Mouse (Mus musculus): ENCODE measurements at regions not wholly inside any gene's neighbourhood (a gene's known extent, or its start where the extent isn't known, plus 50 kb on each side); places are given as distances from the start of the nearest gene placed in this dataset.
A peak's percentile ranks its signal among the peaks of the same experiment; 100 is the strongest.

- no peak for DNase-seq (ENCODE audit: low read depth, low spot score)
These were observed 327.4 kb downstream of the H2al1j start for GRCm38 (mm10) chrX:11654976-11655375.

GRCm38 (mm10) chrX:11655466-11655865, 327.8 kb downstream of the H2al1j start:
- no peak for DNase-seq (ENCODE audit: low read depth, low spot score)

- no peak for DNase-seq (ENCODE audit: low read depth, low spot score)
These were observed 330.1 kb downstream of the H2al1j start for GRCm38 (mm10) chrX:11657606-11658254.

- DNase-seq (ENCODE audit: low read depth, low spot score): no peak
These were observed 335.7 kb downstream of the H2al1j start for GRCm38 (mm10) chrX:11663187-11663829.

GRCm38 (mm10) chrX:11664330-11665061, 336.9 kb downstream of the H2al1j start:
- DNase-seq (ENCODE audit: low read depth, low spot score): peak; percentile 44

GRCm38 (mm10) chrX:11665077-11665974, 337.7 kb downstream of the H2al1j start:
- DNase-seq (ENCODE audit: low read depth, low spot score): no peak

- DNase-seq (ENCODE audit: low read depth, low spot score): no peak
These were observed 338.9 kb downstream of the H2al1j start for GRCm38 (mm10) chrX:11666517-11666916.

GRCm38 (mm10) chrX:11671805-11672204, 344.2 kb downstream of the H2al1j start:
- no peak for DNase-seq (ENCODE audit: low read depth, low spot score)

GRCm38 (mm10) chrX:11678086-11678485, 350.5 kb downstream of the H2al1j start:
- DNase-seq (ENCODE audit: low read depth, low spot score): no peak

- DNase-seq (ENCODE audit: low read depth, low spot score): no peak
These were observed 353.7 kb downstream of the H2al1j start for GRCm38 (mm10) chrX:11681274-11681673.

GRCm38 (mm10) chrX:11689989-11690405, 362.4 kb downstream of the H2al1j start:
- no peak for DNase-seq (ENCODE audit: low read depth, low spot score)

- no peak for DNase-seq (ENCODE audit: low read depth, low spot score)
These were observed 362.8 kb downstream of the H2al1j start for GRCm38 (mm10) chrX:11690446-11690845.

- no peak for DNase-seq (ENCODE audit: low read depth, low spot score)
These were observed 363.4 kb downstream of the H2al1j start for GRCm38 (mm10) chrX:11691019-11691418.

GRCm38 (mm10) chrX:11696565-11696964, 368.9 kb downstream of the H2al1j start:
- no peak for DNase-seq (ENCODE audit: low read depth, low spot score)

- no peak for DNase-seq (ENCODE audit: low read depth, low spot score)
These were observed 373.5 kb downstream of the H2al1j start for GRCm38 (mm10) chrX:11701095-11701494.

- DNase-seq (ENCODE audit: low read depth, low spot score): no peak
These were observed 378.4 kb downstream of the H2al1j start for GRCm38 (mm10) chrX:11705851-11706557.

GRCm38 (mm10) chrX:11707330-11707729, 379.7 kb downstream of the H2al1j start:
- no peak for DNase-seq (ENCODE audit: low read depth, low spot score)

- DNase-seq (ENCODE audit: low read depth, low spot score): no peak
These were observed 380.7 kb downstream of the H2al1j start for GRCm38 (mm10) chrX:11708325-11708724.

GRCm38 (mm10) chrX:11709326-11709725, 381.7 kb downstream of the H2al1j start:
- no peak for DNase-seq (ENCODE audit: low read depth, low spot score)

- no peak for DNase-seq (ENCODE audit: low read depth, low spot score)
These were observed 385.8 kb downstream of the H2al1j start for GRCm38 (mm10) chrX:11713423-11713822.

GRCm38 (mm10) chrX:11716773-11717172, 389.2 kb downstream of the H2al1j start:
- DNase-seq (ENCODE audit: low read depth, low spot score): no peak
